Mouse (Mus musculus) testis, adult 2 months (tissue): ENCODE results near the gene Gm36864. TPM values are rescaled to one million over a fixed set of nuclear protein-coding genes. Genes with fewer than 3 reads are reported as not detected.
A peak's percentile ranks its signal among the peaks of the same experiment; 100 is the strongest.
"Not testable (repeated sequence)": the region's sequence is repeated elsewhere in the genome, so short reads cannot be mapped to it uniquely, and the experiment has no call there.

Experiments used
- H3K27ac ChIP-seq: fragments of 200-500 bp; 2 replicates; pipeline ENCODE4 v1.5.1; 2012; ENCODE audit warnings: low read depth, low read length; ENCODE audit not compliant: control insufficient read depth, insufficient read depth
- H3K27me3 ChIP-seq: fragments of 200-500 bp; 2 replicates; pipeline ENCODE4 v1.6.1; 2012; ENCODE audit warnings: mild to moderate bottlenecking, low read length, moderate library complexity; ENCODE audit not compliant: control insufficient read depth, insufficient read depth
- H3K36me3 ChIP-seq: fragments of 200-500 bp; 2 replicates; pipeline ENCODE4 v1.6.1; 2012; ENCODE audit warnings: mild to moderate bottlenecking, low read length; ENCODE audit not compliant: control insufficient read depth, insufficient read depth
- H3K4me1 ChIP-seq: fragments of 200-500 bp; 2 replicates; pipeline ENCODE4 v1.6.1; 2012; ENCODE audit warnings: low read length; ENCODE audit not compliant: control insufficient read depth, insufficient read depth
- H3K4me3 ChIP-seq: fragments of 200-500 bp; 2 replicates; pipeline ENCODE4 v1.5.1; 2012; ENCODE audit warnings: low read depth, mild to moderate bottlenecking, low read length, moderate library complexity, mixed read lengths; ENCODE audit not compliant: control insufficient read depth
- CTCF ChIP-seq: fragments of 200-500 bp; IDR thresholded peaks from 2 replicates; pipeline ENCODE4 v1.5.1; 2012; ENCODE audit warnings: low read depth, mild to moderate bottlenecking, inconsistent platforms, low read length, moderate library complexity; ENCODE audit not compliant: control insufficient read depth, insufficient read depth, insufficient replicate concordance
- POLR2A ChIP-seq: fragments of 200-500 bp; IDR thresholded peaks from 2 replicates; pipeline ENCODE4 v1.6.1; 2012; ENCODE audit warnings: low read depth, mild to moderate bottlenecking, inconsistent platforms, low read length, moderate library complexity; ENCODE audit not compliant: control insufficient read depth
- polyA plus RNA-seq: library from polyadenylated mRNA; depleted of rRNA; stranded (reverse); fragments of >200 nt; gene quantifications from 2 replicates; pipeline ENCODE4 v1.2.3, GENCODE M21; 2012; rRNA removed

The Gm36864 gene
- polyA plus RNA-seq = 89.1 and 101 TPM in 2 replicates

DNA sequence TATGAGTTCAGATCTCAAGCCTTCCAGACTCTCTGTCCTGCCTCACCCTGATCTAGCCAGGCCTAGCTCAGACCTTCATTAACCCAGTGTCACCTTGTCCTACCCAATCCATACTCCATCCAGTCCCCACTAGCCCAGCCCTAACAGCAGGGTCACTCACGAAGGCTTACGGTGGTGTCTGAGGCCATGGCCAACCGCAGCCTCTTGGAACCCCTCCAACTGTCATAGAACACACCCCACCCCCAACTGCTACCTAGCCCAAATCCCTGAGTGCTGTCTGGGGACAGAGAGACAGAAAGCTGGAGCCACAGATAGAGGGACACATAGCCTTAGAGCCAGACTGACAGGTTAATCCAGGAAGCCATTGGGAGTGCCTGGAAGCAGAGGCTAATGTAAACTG, at the start of gene Gm36864:
Gene Gm36864 (plus strand): TSS at position 269 of the 400 bp plus-strand sequence.
- Histone ChIP-seq H3K4me3 (peak within 1 kb of the TSS; percentile 88), H3K4me1 (peaks cover 3% of the 10 kb centered on the region), H3K27ac (peak within 1 kb of the TSS; percentile 96), H3K27me3 (no peaks in the 10 kb centered on the region), H3K36me3 (no peaks in the 10 kb centered on the region; the same call in 1 of the 2 replicates)
- TF ChIP-seq POLR2A = peak; percentile 81; the same call in 1 of the 2 replicates
- no peak for TF ChIP-seq CTCF

DNA sequence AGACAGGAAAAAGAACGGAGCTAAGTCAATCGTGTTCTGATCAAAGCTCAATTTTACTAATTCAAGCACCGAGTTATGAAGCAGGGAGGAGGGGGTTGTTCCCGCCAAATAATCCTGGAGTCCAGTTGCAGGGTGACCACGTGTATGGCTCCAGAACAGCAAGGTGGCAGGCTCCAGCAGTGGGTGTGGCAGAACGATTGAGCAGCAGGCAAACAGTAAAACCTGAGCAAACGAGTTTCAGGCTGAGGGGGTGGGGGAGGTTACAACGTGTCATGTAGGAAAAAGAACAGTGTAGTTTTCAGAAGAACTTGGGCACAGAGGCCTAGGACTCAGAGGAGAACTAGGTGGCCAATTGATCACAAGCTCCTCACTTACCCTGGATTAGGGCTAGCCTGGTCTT, 49.5 kb upstream of the Gm36864 start:
- not testable (repeated sequence) for H3K36me3 ChIP-seq, H3K27ac ChIP-seq, H3K4me3 ChIP-seq, H3K4me1 ChIP-seq, H3K27me3 ChIP-seq

DNA sequence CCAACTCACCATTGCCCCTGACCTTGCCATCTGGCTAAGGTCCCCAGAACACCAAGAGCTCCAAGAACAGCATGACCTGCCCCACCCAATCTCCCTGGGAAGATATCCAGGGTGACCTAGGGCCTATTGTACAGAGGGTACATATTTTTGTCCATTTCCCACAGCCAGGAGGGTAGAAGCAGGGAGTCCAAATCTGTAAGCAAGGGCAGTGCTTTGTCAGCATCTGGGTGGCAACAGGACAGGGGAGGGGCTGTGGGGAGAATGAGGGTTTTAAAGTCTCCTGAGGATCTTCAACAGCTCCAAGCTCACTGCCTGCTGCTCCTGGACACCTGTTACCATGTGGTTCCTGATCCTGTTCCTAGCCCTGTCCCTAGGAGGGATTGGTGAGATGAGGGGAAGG, 48.0 kb upstream of the Gm36864 start, which contains the start of gene Klk1b24:
Gene Klk1b24 (plus strand): TSS at position 301 of the 400 bp plus-strand sequence.
- H3K27ac ChIP-seq, H3K36me3 ChIP-seq, H3K4me1 ChIP-seq, H3K27me3 ChIP-seq, H3K4me3 ChIP-seq: not testable (repeated sequence)

DNA sequence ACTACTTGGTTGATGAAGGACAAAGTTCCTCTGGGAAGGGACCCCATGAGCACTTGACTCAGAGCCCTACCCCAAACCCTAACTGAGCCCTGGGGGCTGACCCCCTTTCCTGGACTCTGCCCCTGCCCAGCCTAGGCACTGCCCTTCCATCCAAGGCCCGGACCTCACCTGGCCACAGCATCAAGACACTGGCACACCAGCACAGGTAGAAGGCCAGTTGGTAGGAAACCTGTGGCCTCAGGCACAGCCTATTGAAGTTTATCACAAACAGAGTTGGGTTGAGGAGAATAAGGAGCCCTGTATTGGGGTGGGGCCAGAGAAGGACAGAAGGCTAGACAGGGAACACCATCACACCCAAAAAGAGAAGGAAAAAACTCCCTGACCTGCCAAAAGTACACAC, 42.5 kb upstream of the Gm36864 start:
- not testable (repeated sequence) for H3K4me1 ChIP-seq, H3K27ac ChIP-seq, H3K4me3 ChIP-seq, H3K27me3 ChIP-seq, H3K36me3 ChIP-seq

DNA sequence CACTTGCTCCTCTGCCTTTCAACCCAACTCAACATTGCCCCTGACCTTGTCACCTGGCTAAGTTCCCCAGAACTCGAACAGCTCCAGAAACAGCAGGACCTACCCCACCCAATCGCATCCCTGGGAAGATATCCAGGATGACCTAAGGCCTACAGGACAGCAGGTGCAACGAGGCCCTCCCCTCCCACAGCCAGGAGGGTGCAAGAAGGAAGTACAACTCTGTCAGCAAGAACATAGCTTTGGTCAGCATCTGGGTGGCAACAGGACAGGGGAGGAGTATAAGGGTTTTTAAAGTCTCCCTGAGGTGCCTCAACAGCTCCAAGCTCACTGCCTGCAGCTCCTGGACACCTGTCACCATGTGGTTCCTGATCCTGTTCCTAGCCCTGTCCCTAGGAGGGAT, 38.1 kb upstream of the Gm36864 start, which contains the start of gene Klk1b3:
Gene Klk1b3 (plus strand): TSS at position 301 of the 400 bp plus-strand sequence.
- TF ChIP-seq POLR2A = no peak
- TF ChIP-seq CTCF = no peak
- Histone ChIP-seq H3K4me3 (no peak within 1 kb of the TSS), H3K4me1 (no peaks in the 10 kb centered on the region), H3K27ac (no peak within 1 kb of the TSS), H3K27me3 (no peaks in the 10 kb centered on the region), H3K36me3 (no peaks in the 10 kb centered on the region)

DNA sequence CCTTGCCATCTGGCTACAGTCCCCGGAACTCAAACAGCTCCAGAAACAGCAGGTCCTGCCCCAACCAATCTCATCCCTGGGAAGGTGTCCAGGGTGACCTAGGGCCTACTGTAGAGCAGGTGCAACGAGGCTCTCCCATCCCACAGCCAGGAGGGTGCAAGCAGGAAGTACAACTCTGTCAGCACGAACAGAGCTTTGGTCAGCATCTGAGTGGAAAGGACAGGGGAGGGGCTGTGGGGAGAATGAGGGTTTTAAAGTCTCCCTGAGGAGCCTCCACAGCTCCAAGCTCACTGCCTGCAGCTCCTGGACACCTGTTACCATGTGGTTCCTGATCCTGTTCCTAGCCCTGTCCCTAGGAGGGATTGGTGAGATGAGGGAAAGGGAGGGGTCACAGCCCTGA, 28.8 kb upstream of the Gm36864 start, which contains the start of gene Klk1b4:
Gene Klk1b4 (plus strand): TSS at position 301 of the 400 bp plus-strand sequence.
- not testable (repeated sequence) for H3K27me3 ChIP-seq, H3K4me1 ChIP-seq, H3K27ac ChIP-seq, H3K36me3 ChIP-seq, H3K4me3 ChIP-seq

DNA sequence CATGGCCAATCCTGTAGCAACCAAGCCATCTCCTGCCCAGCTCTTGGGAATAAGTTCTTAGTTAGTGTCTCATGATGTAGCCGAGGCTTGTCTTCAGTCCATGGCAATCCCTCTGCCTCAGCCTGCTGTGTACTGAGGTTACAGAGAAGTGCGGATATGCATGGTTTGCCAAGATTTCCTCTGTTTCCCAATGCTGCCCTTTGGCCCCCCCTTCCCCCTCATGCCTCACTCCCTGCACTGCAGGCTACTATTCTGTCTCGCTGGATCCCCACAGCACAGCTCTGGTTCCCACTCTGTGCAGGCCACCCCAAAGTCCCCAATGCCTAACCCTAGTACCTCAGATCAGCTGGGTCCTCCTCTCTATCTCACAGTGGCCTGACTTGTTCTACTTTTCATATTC, 27.7 kb upstream of the Gm36864 start:
- H3K36me3 ChIP-seq = no peaks in the 10 kb centered on the region
- H3K4me1 ChIP-seq = no peaks in the 10 kb centered on the region
- H3K27me3 ChIP-seq = no peaks in the 10 kb centered on the region
- TF ChIP-seq POLR2A (no peak), CTCF (no peak)
- no peak overlapping the region for H3K27ac ChIP-seq
- no peak overlapping the region for H3K4me3 ChIP-seq

DNA sequence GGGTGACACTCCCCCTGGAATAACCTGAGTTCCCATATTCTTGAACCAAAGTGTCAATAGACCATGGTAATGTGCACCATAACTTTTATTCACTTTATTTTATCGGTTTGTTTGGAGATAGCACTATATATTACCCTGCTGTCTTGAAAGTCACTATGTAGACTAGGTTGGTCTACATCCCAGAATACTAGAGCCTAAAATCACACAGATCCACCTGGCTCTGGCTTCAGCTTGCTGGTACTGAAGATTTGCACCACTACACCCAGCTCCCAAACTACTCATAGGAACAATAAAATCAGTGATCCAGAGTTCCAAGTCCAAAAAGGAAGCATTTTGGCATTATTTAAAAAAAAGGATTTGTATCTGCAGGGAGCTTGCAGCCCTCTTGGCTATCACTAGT, 20.3 kb upstream of the Gm36864 start, which contains the start of gene Klk1b5:
Gene Klk1b5 (plus strand): TSS at position 301 of the 400 bp plus-strand sequence.
- TF ChIP-seq POLR2A (no peak), CTCF (no peak)
- no peak within 1 kb of the TSS for H3K27ac ChIP-seq

DNA sequence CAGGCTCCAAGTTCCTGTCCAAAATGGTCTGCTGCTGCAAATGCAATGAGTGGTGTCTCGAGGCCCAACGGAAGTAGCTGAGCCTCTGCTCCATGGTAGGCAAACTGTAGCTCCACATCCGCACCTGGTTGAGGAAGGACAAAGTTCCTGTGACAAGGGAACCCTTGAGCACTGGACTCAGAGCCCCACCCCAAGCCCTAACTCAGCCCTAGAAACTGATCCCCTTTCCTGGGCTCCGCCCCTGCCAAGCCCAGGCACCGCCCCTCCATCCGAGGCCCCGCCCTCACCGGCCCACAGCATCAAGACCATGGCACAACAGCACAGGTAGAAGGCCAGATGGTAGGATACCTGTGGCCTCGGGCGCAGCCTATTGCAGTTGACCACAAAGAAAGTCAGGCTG, 14.4 kb upstream of the Gm36864 start:
- H3K4me3 ChIP-seq, H3K27ac ChIP-seq, H3K4me1 ChIP-seq, H3K27me3 ChIP-seq, H3K36me3 ChIP-seq: not testable (repeated sequence)

More for the DNA sequence above, 20.3 kb upstream of the Gm36864 start, which contains the start of gene Klk1b5:
- no peaks in the 10 kb centered on the region for H3K4me1 ChIP-seq
- no peak within 1 kb of the TSS for H3K4me3 ChIP-seq
- H3K27me3 ChIP-seq = no peaks in the 10 kb centered on the region
- no peaks in the 10 kb centered on the region for H3K36me3 ChIP-seq

DNA sequence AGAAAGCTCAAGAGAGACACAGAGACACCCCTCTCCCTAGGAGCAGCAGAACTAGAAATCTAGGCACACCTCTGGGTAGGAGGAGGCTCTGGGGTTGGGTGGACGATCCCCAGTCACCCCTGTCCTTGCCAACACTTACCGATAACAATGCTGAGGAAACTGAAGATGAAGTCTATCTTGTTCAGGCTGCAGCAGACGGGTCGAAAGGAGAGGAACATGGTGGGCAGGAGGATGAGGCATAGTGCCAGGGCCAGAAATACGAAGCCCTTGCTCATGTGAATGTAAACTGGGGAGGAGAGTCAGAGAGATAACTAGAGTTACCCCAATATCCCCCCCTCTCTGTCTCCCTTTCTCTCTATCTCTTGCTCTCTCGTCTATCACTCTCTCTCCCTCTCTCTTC, 13.6 kb upstream of the Gm36864 start:
- not testable (repeated sequence) for H3K36me3 ChIP-seq, H3K4me1 ChIP-seq, H3K27ac ChIP-seq, H3K4me3 ChIP-seq, H3K27me3 ChIP-seq
